Mouse (Mus musculus): ENCODE results near the gene Mical2.

Gene Mical2

GRCm38 (mm10) chr7:112455566-112456110 is 230.0 kb downstream of the Mical2 start:
- CTCF ChIA-PET: no interaction called here

- CTCF ChIA-PET: no interaction called here
Measured at GRCm38 (mm10) chr7:112457373-112457772, 231.7 kb downstream of the Mical2 start.

GRCm38 (mm10) chr7:112457920-112458319 is 232.3 kb downstream of the Mical2 start:
- CTCF ChIA-PET: no interaction called here

- CTCF ChIA-PET: no interaction called here
Measured at GRCm38 (mm10) chr7:112458440-112458839, 232.8 kb downstream of the Mical2 start.
